Mouse (Mus musculus): Measurements from ENCODE around the gene Gm20388.

Gene Gm20388

GRCm38 (mm10) chr8:122697181-122697581, 2786.5 kb downstream of the Gm20388 start:
- peak; percentile 80 for DNase-seq (ENCODE audit: low read depth, low spot score)

- DNase-seq (ENCODE audit: low read depth, low spot score): no peak
Measured at GRCm38 (mm10) chr8:122697586-122697985, 2786.9 kb downstream of the Gm20388 start.

GRCm38 (mm10) chr8:122698254-122698768, 2787.7 kb downstream of the Gm20388 start:
- DNase-seq (ENCODE audit: low read depth, low spot score): no peak

- no peak for DNase-seq (ENCODE audit: low read depth, low spot score)
Measured at GRCm38 (mm10) chr8:122699005-122699492, 2788.4 kb downstream of the Gm20388 start, which contains the start of gene Cbfa2t3. Gene Cbfa2t3 (minus strand): TSS chr8:122699109.

- no peak for DNase-seq (ENCODE audit: low read depth, low spot score)
Measured at GRCm38 (mm10) chr8:122700628-122701027, 2790.0 kb downstream of the Gm20388 start.

- DNase-seq (ENCODE audit: low read depth, low spot score): no peak
Measured at GRCm38 (mm10) chr8:122701441-122702185, 2791.0 kb downstream of the Gm20388 start.

GRCm38 (mm10) chr8:122702301-122702941, 2791.8 kb downstream of the Gm20388 start:
- DNase-seq (ENCODE audit: low read depth, low spot score): no peak

- DNase-seq (ENCODE audit: low read depth, low spot score): no peak
Measured at GRCm38 (mm10) chr8:122702957-122703356, 2792.3 kb downstream of the Gm20388 start.

- DNase-seq (ENCODE audit: low read depth, low spot score): no peak
Measured at GRCm38 (mm10) chr8:122704612-122705011, 2794.0 kb downstream of the Gm20388 start.

GRCm38 (mm10) chr8:122705901-122706561, 2795.4 kb downstream of the Gm20388 start:
- no peak for DNase-seq (ENCODE audit: low read depth, low spot score)

GRCm38 (mm10) chr8:122707184-122707583, 2796.5 kb downstream of the Gm20388 start:
- no peak for DNase-seq (ENCODE audit: low read depth, low spot score)

- DNase-seq (ENCODE audit: low read depth, low spot score): no peak
Measured at GRCm38 (mm10) chr8:122709340-122710111, 2798.9 kb downstream of the Gm20388 start.

- no peak for DNase-seq (ENCODE audit: low read depth, low spot score)
Measured at GRCm38 (mm10) chr8:122711480-122711879, 2800.8 kb downstream of the Gm20388 start.

- no peak for DNase-seq (ENCODE audit: low read depth, low spot score)
Measured at GRCm38 (mm10) chr8:122711891-122712365, 2801.3 kb downstream of the Gm20388 start.

GRCm38 (mm10) chr8:122712411-122713156, 2801.9 kb downstream of the Gm20388 start:
- DNase-seq (ENCODE audit: low read depth, low spot score): no peak

GRCm38 (mm10) chr8:122713157-122713518, 2802.5 kb downstream of the Gm20388 start:
- DNase-seq (ENCODE audit: low read depth, low spot score): no peak

- no peak for DNase-seq (ENCODE audit: low read depth, low spot score)
Measured at GRCm38 (mm10) chr8:122716566-122716965, 2805.9 kb downstream of the Gm20388 start.

GRCm38 (mm10) chr8:122717869-122718509, 2807.3 kb downstream of the Gm20388 start:
- no peak for DNase-seq (ENCODE audit: low read depth, low spot score)

GRCm38 (mm10) chr8:122718711-122719499, 2808.3 kb downstream of the Gm20388 start:
- peak; percentile 50 for DNase-seq (ENCODE audit: low read depth, low spot score)

Measured in c-Kit-negative CD71-positive TER-119-positive erythroid progenitor cells, embryonic 14.5 days (primary cell).